Mouse (Mus musculus) kidney, postnatal 0 days (tissue): ENCODE measurements at regions not wholly inside any gene's neighbourhood (a gene's known extent, or its start where the extent isn't known, plus 50 kb on each side); places are given as distances from the start of the nearest gene placed in this dataset.
A peak's percentile ranks its signal among the peaks of the same experiment; 100 is the strongest.

Experiments used
- ATAC-seq: fragments of 200-750 bp; cut with Nextera tagmentation; replicated peaks from 2 replicates; pipeline ENCODE4 v1.8.0; 2017; ENCODE audit warnings: low read depth, moderate number of reproducible peaks, moderate TSS enrichment, moderate library complexity; ENCODE audit not compliant: low FRiP score
- DNase-seq: peaks from one replicate; pipeline ENCODE4 v3.0.0-alpha.2; 2016; ENCODE audit warnings: low spot score
- H3K27ac ChIP-seq: fragments of 300-500 bp; sonication (generic); 2 replicates; pipeline ENCODE4 v1.5.1; 2014; ENCODE audit warnings: mild to moderate bottlenecking
- H3K27me3 ChIP-seq: fragments of 300-500 bp; sonication (generic); 2 replicates; pipeline ENCODE4 v1.6.1; 2014; ENCODE audit warnings: low read length, mixed read lengths; ENCODE audit not compliant: insufficient read depth
- H3K36me3 ChIP-seq: fragments of 300-500 bp; sonication (generic); 2 replicates; pipeline ENCODE4 v1.6.1; 2014; ENCODE audit warnings: low read length, mixed read lengths; ENCODE audit not compliant: insufficient read depth
- H3K4me1 ChIP-seq: fragments of 300-500 bp; sonication (generic); replicated peaks from 2 replicates; pipeline ENCODE4 v1.6.1; 2014; ENCODE audit warnings: antibody characterized with exemption, low read length, mixed read lengths; ENCODE audit not compliant: insufficient read depth
- H3K4me2 ChIP-seq: fragments of 300-500 bp; sonication (generic); 2 replicates; pipeline ENCODE4 v1.6.1; 2014; ENCODE audit warnings: mild to moderate bottlenecking, low read length, moderate library complexity, mixed read lengths
- H3K4me3 ChIP-seq: fragments of 300-500 bp; sonication (generic); replicated peaks from 2 replicates; pipeline ENCODE4 v1.5.1; 2014; ENCODE audit warnings: low read depth, low read length
- H3K9ac ChIP-seq: fragments of 300-500 bp; sonication (generic); 2 replicates; pipeline ENCODE4 v1.6.1; 2014; ENCODE audit warnings: low read depth, low read length
- H3K9me3 ChIP-seq: fragments of 300-500 bp; sonication (generic); replicated peaks from 2 replicates; pipeline ENCODE4 v1.6.1; 2016; ENCODE audit warnings: low read length, inconsistent platforms, mixed read lengths
- CTCF ChIP-seq: IDR thresholded peaks from 2 replicates; pipeline ENCODE4 v1.5.1; 2016; ENCODE audit warnings: antibody characterized with exemption, low read depth, mild to moderate bottlenecking, moderate library complexity
- WGBS: fragments of 180-500 bp; shearing (Covaris S2); extraction: QIAGEN DNeasy Blood & Tissue Kit; methylation state at CpG from one replicate; pipeline ENCODE4 v1.1.7; 2014; 5-methylcytosine and 5-hydroxymethylcytosine counted together

GRCm38 (mm10) chr9:63074023-63074750, 74.6 kb downstream of the Skor1 start:
- 23% methylated on average over 10 of the region's 10 CpGs for WGBS
- TF ChIP-seq CTCF: no peak
- H3K27me3 ChIP-seq: no peaks in the 10 kb centered on the region
- H3K9ac ChIP-seq: no peak overlapping the region
- H3K36me3 ChIP-seq: no peaks in the 10 kb centered on the region
- H3K4me2 ChIP-seq: peak overlapping the region; percentile 27; the same call in 1 of the 2 replicates
- peaks cover 13% of the 10 kb centered on the region; the same call in 1 of the 2 replicates for H3K4me1 ChIP-seq
- H3K4me3 ChIP-seq: no peak overlapping the region
- ATAC-seq: no peak
- DNase-seq: peak; percentile 58
- H3K9me3 ChIP-seq: no peaks in the 10 kb centered on the region
- 0 out of 2 replicates have a peak overlapping the region, but pooled peaks have one; percentile 32 for H3K27ac ChIP-seq

- Histone ChIP-seq H3K9ac (no peak overlapping the region), H3K27ac (no peak overlapping the region), H3K4me1 (peaks cover 13% of the 10 kb centered on the region; the same call in 1 of the 2 replicates)
Observed at GRCm38 (mm10) chr9:63071032-63071431, 77.7 kb downstream of the Skor1 start.

GRCm38 (mm10) chr9:63069919-63070318, 78.8 kb downstream of the Skor1 start:
- TF ChIP-seq CTCF: no peak
- DNase-seq: no peak
- Histone ChIP-seq H3K4me2 (no peak overlapping the region), H3K27ac (no peak overlapping the region), H3K9ac (no peak overlapping the region), H3K4me3 (no peak overlapping the region), H3K4me1 (peaks cover 12% of the 10 kb centered on the region; the same call in 1 of the 2 replicates), H3K27me3 (no peaks in the 10 kb centered on the region), H3K9me3 (no peaks in the 10 kb centered on the region), H3K36me3 (no peaks in the 10 kb centered on the region)
- WGBS: 82% methylated on average over 6 of the region's 6 CpGs
- ATAC-seq: no peak

More at GRCm38 (mm10) chr9:63071032-63071431, 77.7 kb downstream of the Skor1 start:
- H3K27me3 ChIP-seq: no peaks in the 10 kb centered on the region
- TF ChIP-seq CTCF: no peak
- DNase-seq (peak; percentile 21), ATAC-seq (no peak)
- WGBS: 31% methylated on average over 6 of the region's 6 CpGs
- H3K4me3 ChIP-seq: no peak overlapping the region
- no peak overlapping the region for H3K4me2 ChIP-seq
- no peaks in the 10 kb centered on the region for H3K36me3 ChIP-seq
- H3K9me3 ChIP-seq: no peaks in the 10 kb centered on the region

GRCm38 (mm10) chr9:63067054-63067406, 79.3 kb upstream of the Pias1 start:
- ATAC-seq: no peak
- no peak overlapping the region for H3K4me2 ChIP-seq
- no peak overlapping the region for H3K4me3 ChIP-seq
- H3K9me3 ChIP-seq: no peaks in the 10 kb centered on the region; the same call in 1 of the 2 replicates
- WGBS: 72% methylated on average over 2 of the region's 2 CpGs
- TF ChIP-seq CTCF: peak; percentile 49
- H3K4me1 ChIP-seq: 0 out of 2 replicates have a peak, but pooled peaks cover 4% of the 10 kb centered on the region
- DNase-seq: peak; percentile 58
- H3K27me3 ChIP-seq: no peaks in the 10 kb centered on the region
- H3K36me3 ChIP-seq: no peaks in the 10 kb centered on the region
- no peak overlapping the region for H3K9ac ChIP-seq
- H3K27ac ChIP-seq: no peak overlapping the region

- Histone ChIP-seq H3K36me3 (no peaks in the 10 kb centered on the region), H3K4me1 (0 out of 2 replicates have a peak, but pooled peaks cover 2% of the 10 kb centered on the region), H3K27ac (no peak overlapping the region), H3K4me3 (no peak overlapping the region), H3K27me3 (no peaks in the 10 kb centered on the region), H3K9me3 (no peaks in the 10 kb centered on the region; the same call in 1 of the 2 replicates), H3K4me2 (no peak overlapping the region), H3K9ac (no peak overlapping the region)
- ATAC-seq (no peak), DNase-seq (no peak)
- TF ChIP-seq CTCF: no peak
- 54% methylated on average over 10 of the region's 10 CpGs for WGBS
Observed at GRCm38 (mm10) chr9:63066384-63067053, 78.8 kb upstream of the Pias1 start.

GRCm38 (mm10) chr9:63063525-63063924, 75.8 kb upstream of the Pias1 start:
- Histone ChIP-seq H3K4me2 (no peak overlapping the region), H3K36me3 (no peaks in the 10 kb centered on the region), H3K27me3 (no peaks in the 10 kb centered on the region), H3K4me1 (peaks cover 11% of the 10 kb centered on the region; the same call in 1 of the 2 replicates), H3K9ac (no peak overlapping the region), H3K4me3 (no peak overlapping the region), H3K27ac (no peak overlapping the region), H3K9me3 (no peaks in the 10 kb centered on the region; the same call in 1 of the 2 replicates)
- TF ChIP-seq CTCF: no peak
- DNase-seq (no peak), ATAC-seq (no peak)
- 96% methylated on average over 2 of the region's 2 CpGs for WGBS
